Mouse (Mus musculus) stomach, embryonic 16.5 days (tissue): ENCODE data around the gene Kcnma1. TPM values are rescaled to one million over a fixed set of nuclear protein-coding genes. Genes with fewer than 3 reads are reported as not detected.

Experiments used
- ATAC-seq: fragments of 200-750 bp; cut with Nextera tagmentation; 2 replicates; pipeline ENCODE4 v1.8.0; 2017; ENCODE audit warnings: moderate number of reproducible peaks, moderate TSS enrichment; ENCODE audit not compliant: insufficient read depth, low FRiP score
- H3K27ac ChIP-seq: fragments of 300-500 bp; sonication (generic); 2 replicates; pipeline ENCODE4 v1.5.1; 2014; ENCODE audit warnings: low read length
- H3K27me3 ChIP-seq: fragments of 300-500 bp; sonication (generic); 2 replicates; pipeline ENCODE4 v1.6.1; 2014; ENCODE audit warnings: low read length, control low read depth, mixed read lengths; ENCODE audit not compliant: control insufficient read depth, insufficient read depth
- H3K36me3 ChIP-seq: fragments of 300-500 bp; sonication (generic); 2 replicates; pipeline ENCODE4 v1.6.1; 2014; ENCODE audit warnings: low read length; ENCODE audit not compliant: control insufficient read depth, insufficient read depth
- H3K4me1 ChIP-seq: fragments of 300-500 bp; sonication (generic); 2 replicates; pipeline ENCODE4 v1.6.1; 2014; ENCODE audit warnings: low read length, control low read depth, mixed read lengths; ENCODE audit not compliant: control insufficient read depth, insufficient read depth
- H3K4me2 ChIP-seq: fragments of 300-500 bp; sonication (generic); 2 replicates; pipeline ENCODE4 v1.6.1; 2014; ENCODE audit warnings: low read depth, low read length, mixed read lengths
- H3K4me3 ChIP-seq: fragments of 300-500 bp; sonication (generic); replicated peaks from 2 replicates; pipeline ENCODE4 v1.5.1; 2014; ENCODE audit warnings: mild to moderate bottlenecking, low read length
- H3K9ac ChIP-seq: fragments of 300-500 bp; sonication (generic); 2 replicates; pipeline ENCODE4 v1.6.1; 2014; ENCODE audit warnings: low read length
- H3K9me3 ChIP-seq: fragments of 300-500 bp; sonication (generic); replicated peaks from 2 replicates; pipeline ENCODE4 v1.6.1; 2016; ENCODE audit warnings: low read length, control low read depth; ENCODE audit not compliant: control insufficient read depth
- WGBS: fragments of 180-500 bp; shearing (Covaris S2); extraction: QIAGEN DNeasy Blood & Tissue Kit; methylation state at CpG from one replicate; pipeline ENCODE4 v1.1.7; 2014; 5-methylcytosine and 5-hydroxymethylcytosine counted together
- polyA plus RNA-seq: library from polyadenylated mRNA; unstranded; fragments of >200 nt; fragmentation: Nextera tagmentation; extraction: Ambion mirVana; gene quantifications from 2 replicates; pipeline ENCODE4 v1.2.1, GENCODE M21; 2015

The Kcnma1 gene
- polyA plus RNA-seq, 1 experiment from 2014 or later = 13.4 TPM

- no peak overlapping the region for H3K4me3 ChIP-seq
- ATAC-seq = no peak
- 87% methylated on average over 8 of the region's 8 CpGs for WGBS
Observed at GRCm38 (mm10) chr14:23942103-23942502, 72.2 kb downstream of the Kcnma1 start.

GRCm38 (mm10) chr14:23935016-23935415 is 79.3 kb downstream of the Kcnma1 start:
- 73% methylated on average over 6 of the region's 6 CpGs for WGBS
- H3K4me2 ChIP-seq = no peak overlapping the region
- no peaks in the 10 kb centered on the region for H3K27me3 ChIP-seq
- H3K9me3 ChIP-seq = no peaks in the 10 kb centered on the region
- H3K4me1 ChIP-seq = no peaks in the 10 kb centered on the region
- no peak overlapping the region for H3K27ac ChIP-seq
- H3K4me3 ChIP-seq = no peak overlapping the region
- H3K9ac ChIP-seq = no peak overlapping the region
- ATAC-seq = no peak
- H3K36me3 ChIP-seq = no peaks in the 10 kb centered on the region

More at GRCm38 (mm10) chr14:23942103-23942502, 72.2 kb downstream of the Kcnma1 start:
- H3K4me2 ChIP-seq = no peak overlapping the region
- H3K4me1 ChIP-seq = no peaks in the 10 kb centered on the region
- no peaks in the 10 kb centered on the region for H3K27me3 ChIP-seq
- H3K36me3 ChIP-seq = no peaks in the 10 kb centered on the region
- no peak overlapping the region for H3K9ac ChIP-seq
- no peak overlapping the region for H3K27ac ChIP-seq
- H3K9me3 ChIP-seq = no peaks in the 10 kb centered on the region

GRCm38 (mm10) chr14:23931671-23932071 is 82.6 kb downstream of the Kcnma1 start:
- no peak for ATAC-seq
- no peaks in the 10 kb centered on the region for H3K9me3 ChIP-seq
- no peak overlapping the region for H3K9ac ChIP-seq
- no peaks in the 10 kb centered on the region for H3K4me1 ChIP-seq
- no peak overlapping the region for H3K4me3 ChIP-seq
- H3K4me2 ChIP-seq = no peak overlapping the region
- H3K36me3 ChIP-seq = no peaks in the 10 kb centered on the region
- no peak overlapping the region for H3K27ac ChIP-seq
- WGBS = 48% methylated on average over 6 of the region's 6 CpGs
- H3K27me3 ChIP-seq = no peaks in the 10 kb centered on the region

- no peaks in the 10 kb centered on the region for H3K27me3 ChIP-seq
- no peaks in the 10 kb centered on the region for H3K36me3 ChIP-seq
- no peak for ATAC-seq
- H3K4me1 ChIP-seq = no peaks in the 10 kb centered on the region
- WGBS = 76% methylated on average over 3 of the region's 3 CpGs
- H3K4me2 ChIP-seq = no peak overlapping the region
- H3K4me3 ChIP-seq = no peak overlapping the region
- H3K9me3 ChIP-seq = no peaks in the 10 kb centered on the region
- H3K27ac ChIP-seq = no peak overlapping the region
- no peak overlapping the region for H3K9ac ChIP-seq
Observed at GRCm38 (mm10) chr14:23929168-23929567, 85.1 kb downstream of the Kcnma1 start.

- no peak overlapping the region for H3K4me2 ChIP-seq
- H3K36me3 ChIP-seq = no peaks in the 10 kb centered on the region
- no peak for ATAC-seq
- H3K9me3 ChIP-seq = no peaks in the 10 kb centered on the region
- WGBS = 66% methylated on average over 2 of the region's 2 CpGs
- H3K27me3 ChIP-seq = no peaks in the 10 kb centered on the region
- H3K4me3 ChIP-seq = no peak overlapping the region
- no peaks in the 10 kb centered on the region for H3K4me1 ChIP-seq
- H3K9ac ChIP-seq = no peak overlapping the region
- no peak overlapping the region for H3K27ac ChIP-seq
Observed at GRCm38 (mm10) chr14:23923356-23923755, 90.9 kb downstream of the Kcnma1 start.

GRCm38 (mm10) chr14:23922755-23923154 is 91.5 kb downstream of the Kcnma1 start:
- no peaks in the 10 kb centered on the region for H3K4me1 ChIP-seq
- no peaks in the 10 kb centered on the region for H3K9me3 ChIP-seq
- H3K4me2 ChIP-seq = no peak overlapping the region
- H3K9ac ChIP-seq = no peak overlapping the region
- H3K27me3 ChIP-seq = no peaks in the 10 kb centered on the region
- H3K36me3 ChIP-seq = no peaks in the 10 kb centered on the region
- no peak overlapping the region for H3K4me3 ChIP-seq
- 82% methylated on average over 3 of the region's 3 CpGs for WGBS
- no peak overlapping the region for H3K27ac ChIP-seq
- ATAC-seq = no peak

- WGBS = 45% methylated on average over 1 of the region's 1 CpGs
- Histone ChIP-seq H3K4me3 (no peak overlapping the region), H3K9me3 (no peaks in the 10 kb centered on the region), H3K27me3 (no peaks in the 10 kb centered on the region), H3K36me3 (no peaks in the 10 kb centered on the region), H3K9ac (no peak overlapping the region), H3K4me1 (no peaks in the 10 kb centered on the region), H3K27ac (no peak overlapping the region), H3K4me2 (no peak overlapping the region)
- ATAC-seq = no peak
Observed at GRCm38 (mm10) chr14:23911108-23911629, 103.1 kb downstream of the Kcnma1 start.

GRCm38 (mm10) chr14:23908564-23908963 is 105.7 kb downstream of the Kcnma1 start:
- Histone ChIP-seq H3K36me3 (no peaks in the 10 kb centered on the region), H3K27me3 (no peaks in the 10 kb centered on the region), H3K9me3 (no peaks in the 10 kb centered on the region), H3K9ac (no peak overlapping the region), H3K4me2 (no peak overlapping the region), H3K4me1 (no peaks in the 10 kb centered on the region), H3K27ac (no peak overlapping the region), H3K4me3 (no peak overlapping the region)
- 60% methylated on average over 5 of the region's 5 CpGs for WGBS
- ATAC-seq = no peak

- 39% methylated on average over 10 of the region's 10 CpGs for WGBS
- H3K9me3 ChIP-seq = no peaks in the 10 kb centered on the region
Observed at GRCm38 (mm10) chr14:23902636-23903279, 111.5 kb downstream of the Kcnma1 start.

More at GRCm38 (mm10) chr14:23902636-23903279, 111.5 kb downstream of the Kcnma1 start:
- Histone ChIP-seq H3K36me3 (no peaks in the 10 kb centered on the region), H3K27ac (no peak overlapping the region), H3K27me3 (no peaks in the 10 kb centered on the region), H3K4me2 (no peak overlapping the region), H3K4me1 (no peaks in the 10 kb centered on the region), H3K9ac (no peak overlapping the region), H3K4me3 (no peak overlapping the region)
- ATAC-seq = no peak
